Mouse (Mus musculus) intestine, embryonic 15.5 days (tissue): ENCODE measurements around the gene Olfr670. TPM values are rescaled to one million over a fixed set of nuclear protein-coding genes. Genes with fewer than 3 reads are reported as not detected.
"Not testable (repeated sequence)": the region's sequence is repeated elsewhere in the genome, so short reads cannot be mapped to it uniquely, and the experiment has no call there.

Source experiments
- ATAC-seq: fragments of 200-750 bp; cut with Nextera tagmentation; 2 replicates; pipeline ENCODE4 v1.8.0; 2017; ENCODE audit warnings: moderate TSS enrichment, moderate library complexity
- H3K27ac ChIP-seq: fragments of 300-500 bp; sonication (generic); 2 replicates; pipeline ENCODE4 v1.5.1; 2015; ENCODE audit warnings: mild to moderate bottlenecking, inconsistent platforms
- H3K27me3 ChIP-seq: fragments of 300-500 bp; sonication (generic); replicated peaks from 2 replicates; pipeline ENCODE4 v1.6.1; 2015; ENCODE audit warnings: inconsistent platforms
- H3K36me3 ChIP-seq: fragments of 300-500 bp; sonication (generic); 2 replicates; pipeline ENCODE4 v1.6.1; 2015; ENCODE audit warnings: inconsistent platforms
- H3K4me1 ChIP-seq: fragments of 300-500 bp; sonication (generic); replicated peaks from 2 replicates; pipeline ENCODE4 v1.6.1; 2015; ENCODE audit warnings: inconsistent platforms
- H3K4me2 ChIP-seq: fragments of 300-500 bp; sonication (generic); replicated peaks from 2 replicates; pipeline ENCODE4 v1.6.1; 2015; ENCODE audit warnings: mild to moderate bottlenecking, inconsistent platforms
- H3K4me3 ChIP-seq: fragments of 300-500 bp; sonication (generic); replicated peaks from 2 replicates; pipeline ENCODE4 v1.5.1; 2015; ENCODE audit warnings: inconsistent platforms
- H3K9ac ChIP-seq: fragments of 300-500 bp; sonication (generic); 2 replicates; pipeline ENCODE4 v1.6.1; 2015; ENCODE audit warnings: inconsistent platforms
- H3K9me3 ChIP-seq: fragments of 300-500 bp; sonication (generic); 2 replicates; pipeline ENCODE4 v1.6.1; 2016; ENCODE audit warnings: inconsistent platforms
- WGBS: fragments of 180-500 bp; shearing (Covaris S2); methylation state at CpG from one replicate; pipeline ENCODE4 v1.1.7; 2015; 5-methylcytosine and 5-hydroxymethylcytosine counted together
- polyA plus RNA-seq: library from polyadenylated mRNA; unstranded; fragments of >200 nt; fragmentation: Nextera tagmentation; extraction: Ambion mirVana; gene quantifications from 2 replicates; pipeline ENCODE4 v1.2.1, GENCODE M21; 2015

Gene Olfr670
- not detected in 2 replicates for polyA plus RNA-seq

DNA sequence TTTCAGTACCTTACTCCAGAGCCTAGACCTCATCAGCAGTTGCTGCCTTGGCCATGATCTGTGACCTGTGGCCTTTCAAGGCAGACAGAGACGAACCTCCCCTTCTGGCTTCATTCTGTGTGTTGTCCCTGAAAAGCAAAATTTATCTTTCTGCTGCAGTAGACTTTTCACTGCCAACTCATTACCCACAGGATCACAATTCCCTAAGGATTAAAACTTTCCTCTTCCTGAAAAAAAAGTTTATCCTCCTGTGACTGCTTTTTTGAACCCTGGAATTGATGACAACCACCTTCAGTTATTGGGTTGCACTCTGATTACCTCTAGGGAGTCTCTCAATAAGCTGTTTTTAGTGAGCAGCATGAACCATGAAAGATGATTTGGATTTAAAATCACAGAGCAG is at the start of gene Olfr670:
Gene Olfr670, minus strand, starts transcription at position 101 of the 400 bp plus-strand sequence.
- H3K36me3 ChIP-seq = no peaks in the 10 kb centered on the region
- H3K9ac ChIP-seq = no peak within 1 kb of the TSS
- no peak for ATAC-seq
- H3K27ac ChIP-seq = no peak within 1 kb of the TSS
- H3K9me3 ChIP-seq = no peaks in the 10 kb centered on the region
- no peak within 1 kb of the TSS for H3K4me3 ChIP-seq
- no peak within 1 kb of the TSS for H3K4me2 ChIP-seq
- 54% methylated on average over 1 of the region's 1 CpGs for WGBS
- H3K4me1 ChIP-seq = no peaks in the 10 kb centered on the region
- H3K27me3 ChIP-seq = no peaks in the 10 kb centered on the region

DNA sequence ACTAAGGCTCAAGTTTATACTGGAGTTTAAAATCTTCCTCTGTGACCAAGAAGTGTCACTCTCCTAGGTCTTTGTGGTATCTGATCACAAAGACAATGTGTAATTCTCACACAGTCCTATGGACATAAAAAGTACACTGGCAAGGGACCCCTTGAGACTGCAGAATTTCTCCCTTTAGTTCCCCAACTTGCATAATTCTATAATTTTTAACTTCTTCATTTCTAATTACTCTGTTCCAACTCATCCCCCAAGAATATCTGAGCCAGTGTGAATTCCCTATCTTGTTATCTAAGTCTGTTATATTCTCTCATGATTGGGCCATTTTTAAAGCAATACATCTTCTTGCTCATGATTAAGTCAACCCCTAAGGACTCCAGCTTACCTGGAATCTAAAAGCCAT is 39.5 kb upstream of the Olfr670 start, which contains the start of gene Olfr672:
Gene Olfr672, minus strand, starts transcription at position 101 of the 400 bp plus-strand sequence.
- no peak for ATAC-seq
- H3K36me3 ChIP-seq = no peaks in the 10 kb centered on the region
- H3K27ac ChIP-seq = no peak within 1 kb of the TSS
- no peaks in the 10 kb centered on the region for H3K4me1 ChIP-seq
- no peaks in the 10 kb centered on the region for H3K27me3 ChIP-seq
- no peaks in the 10 kb centered on the region for H3K9me3 ChIP-seq
- no peak within 1 kb of the TSS for H3K4me3 ChIP-seq
- H3K9ac ChIP-seq = no peak within 1 kb of the TSS
- no peak within 1 kb of the TSS for H3K4me2 ChIP-seq

DNA sequence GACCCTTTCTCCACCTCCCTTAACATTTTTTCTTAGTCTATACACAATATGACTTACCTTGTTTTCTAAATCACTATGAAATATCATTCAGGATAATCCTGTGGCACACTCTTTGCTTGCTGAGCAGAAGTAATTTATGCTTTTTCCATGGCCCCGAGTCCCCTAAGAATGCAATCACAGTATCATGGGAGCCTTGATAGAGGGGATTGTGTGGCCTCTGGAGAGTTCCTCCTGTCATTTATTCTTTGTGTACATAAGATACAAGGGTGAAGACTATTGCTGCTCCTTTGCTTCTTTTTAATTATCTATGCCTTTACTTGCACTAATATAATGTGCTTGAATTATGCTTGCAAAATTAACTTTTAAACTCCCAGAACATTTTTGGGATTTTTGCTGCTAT is 16.6 kb upstream of the Olfr670 start, which contains the start of gene Olfr671:
Gene Olfr671, minus strand, starts transcription at position 101 of the 400 bp plus-strand sequence.
- Histone ChIP-seq H3K4me3 (no peak within 1 kb of the TSS), H3K4me1 (no peaks in the 10 kb centered on the region), H3K9ac (no peak within 1 kb of the TSS), H3K4me2 (no peak within 1 kb of the TSS), H3K27me3 (no peaks in the 10 kb centered on the region), H3K36me3 (no peaks in the 10 kb centered on the region), H3K27ac (no peak within 1 kb of the TSS), H3K9me3 (no peaks in the 10 kb centered on the region)
- ATAC-seq = no peak
- WGBS = 63% methylated on average over 1 of the region's 1 CpGs

DNA sequence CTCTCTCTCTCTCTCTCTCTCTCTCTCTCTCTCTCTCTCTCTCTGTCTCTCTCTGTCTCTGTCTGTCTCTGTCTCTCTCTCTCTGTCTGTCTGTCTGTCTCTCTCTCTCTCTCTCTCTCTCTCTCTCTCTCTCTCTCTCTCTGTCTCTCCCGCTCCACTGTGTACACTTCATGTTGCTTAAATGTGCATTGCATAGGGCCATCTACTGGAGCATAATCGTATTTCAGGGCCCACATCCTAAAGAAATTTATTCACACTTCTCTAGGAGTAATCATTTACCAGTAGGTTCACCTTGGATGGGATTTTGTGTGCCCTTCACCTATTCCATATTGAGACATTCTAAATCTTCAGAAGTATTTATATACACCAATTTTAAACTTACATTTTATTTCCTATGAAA is 10.1 kb upstream of the Olfr670 start:
- not testable (repeated sequence) for H3K9me3 ChIP-seq, H3K4me1 ChIP-seq, H3K36me3 ChIP-seq, H3K4me3 ChIP-seq, H3K4me2 ChIP-seq, ATAC-seq, H3K9ac ChIP-seq, H3K27me3 ChIP-seq, H3K27ac ChIP-seq
- WGBS = 72% methylated on average over 2 of the region's 2 CpGs

DNA sequence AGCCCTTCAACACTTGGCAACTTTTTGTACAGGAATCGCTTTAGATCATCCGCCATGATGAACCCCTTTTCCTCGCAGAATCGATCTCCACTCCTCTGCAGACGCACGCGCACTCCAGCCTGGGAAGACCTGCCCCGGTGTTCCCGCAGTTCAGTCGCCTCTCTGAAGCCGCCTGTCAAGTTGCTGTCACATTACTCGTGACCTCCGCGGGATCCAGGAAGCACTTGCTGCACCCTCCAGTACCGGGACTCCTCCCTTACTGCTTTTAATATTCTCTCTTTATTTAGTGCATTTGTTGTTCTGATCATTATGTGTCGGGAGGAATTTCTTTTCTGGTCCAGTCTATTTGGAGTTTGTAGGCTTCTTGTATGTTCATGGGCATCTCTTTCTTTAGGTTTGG is 12.2 kb downstream of the Olfr670 start:
- not testable (repeated sequence) for H3K4me3 ChIP-seq, H3K27ac ChIP-seq, H3K4me2 ChIP-seq, H3K36me3 ChIP-seq, H3K27me3 ChIP-seq, H3K9me3 ChIP-seq, ATAC-seq, H3K9ac ChIP-seq, H3K4me1 ChIP-seq
- WGBS = 94% methylated on average over 16 of the region's 16 CpGs

DNA sequence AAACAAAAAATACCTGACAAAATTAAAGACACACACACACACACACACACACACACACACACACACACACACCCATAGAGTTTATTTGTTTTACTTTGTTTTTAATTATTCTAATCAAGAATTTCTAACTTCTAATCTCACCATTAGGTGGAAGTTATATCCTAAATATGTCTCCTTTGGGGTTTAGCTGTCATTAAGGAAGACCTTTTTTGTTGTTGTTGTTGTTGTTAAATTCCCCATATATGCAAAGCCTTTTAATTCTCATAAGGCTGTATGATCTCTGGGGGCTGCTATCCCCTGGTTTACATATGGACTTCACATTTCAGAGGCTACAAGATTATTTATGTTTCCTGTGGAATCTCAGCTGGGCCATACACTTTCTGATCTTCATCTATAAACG is 28.5 kb downstream of the Olfr670 start, which contains the start of gene Olfr669:
Gene Olfr669, plus strand, starts transcription at position 301 of the 400 bp plus-strand sequence.
- Histone ChIP-seq H3K9ac (no peak within 1 kb of the TSS), H3K4me2 (no peak within 1 kb of the TSS), H3K36me3 (no peaks in the 10 kb centered on the region), H3K27ac (no peak within 1 kb of the TSS), H3K4me3 (no peak within 1 kb of the TSS), H3K9me3 (no peaks in the 10 kb centered on the region), H3K27me3 (no peaks in the 10 kb centered on the region), H3K4me1 (no peaks in the 10 kb centered on the region)
- ATAC-seq = no peak
- WGBS = 67% methylated on average over 1 of the region's 1 CpGs

DNA sequence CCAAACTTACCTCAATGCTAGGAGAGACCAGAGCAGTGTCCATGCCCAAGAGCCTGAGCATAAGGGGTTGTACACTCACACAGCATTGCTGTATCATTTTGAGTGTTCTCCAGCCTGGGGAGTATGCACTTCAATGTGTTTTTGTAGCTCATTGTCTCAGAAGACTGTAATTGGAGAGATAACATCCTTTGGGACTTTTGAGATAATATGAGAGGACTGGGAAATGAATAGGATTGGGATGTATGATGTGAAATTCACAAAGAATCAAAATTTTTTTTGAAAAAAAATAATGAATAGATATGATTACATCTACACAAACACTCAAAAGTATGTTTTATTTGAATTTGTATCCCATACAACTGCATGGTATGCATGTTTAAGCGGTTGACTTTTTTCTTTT is 34.5 kb downstream of the Olfr670 start, which contains the start of gene Olfr668:
Gene Olfr668, minus strand, starts transcription at position 101 of the 400 bp plus-strand sequence.
- Histone ChIP-seq H3K27me3 (no peaks in the 10 kb centered on the region), H3K36me3 (no peaks in the 10 kb centered on the region), H3K4me2 (no peak within 1 kb of the TSS), H3K27ac (no peak within 1 kb of the TSS), H3K4me3 (no peak within 1 kb of the TSS), H3K4me1 (no peaks in the 10 kb centered on the region), H3K9me3 (no peaks in the 10 kb centered on the region), H3K9ac (no peak within 1 kb of the TSS)
- WGBS = 82% methylated on average over 1 of the region's 1 CpGs
- no peak for ATAC-seq

DNA sequence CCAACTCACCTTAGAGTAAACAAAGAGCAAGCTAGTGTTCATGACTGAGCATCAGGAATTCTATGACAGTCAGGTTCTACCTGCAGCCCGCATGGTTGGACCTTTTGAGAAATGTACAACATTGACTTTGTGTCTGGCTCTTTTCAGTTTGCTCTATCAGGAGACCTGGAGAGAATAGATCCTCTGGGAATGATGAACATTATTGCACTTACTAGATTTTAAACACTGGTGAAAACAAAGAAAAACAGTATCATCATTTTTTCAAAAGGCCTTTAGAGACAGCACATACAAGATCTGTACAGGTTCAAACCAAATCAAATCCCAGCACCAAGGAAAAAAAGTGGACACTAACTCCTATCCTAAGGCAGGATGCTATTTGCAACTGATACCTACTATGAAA is 41.0 kb downstream of the Olfr670 start, which contains the start of gene Olfr667:
Gene Olfr667, minus strand, starts transcription at position 101 of the 400 bp plus-strand sequence.
- H3K9me3 ChIP-seq = no peaks in the 10 kb centered on the region
- ATAC-seq = no peak
- no peaks in the 10 kb centered on the region for H3K36me3 ChIP-seq
- 80% methylated on average over 1 of the region's 1 CpGs for WGBS
- no peak within 1 kb of the TSS for H3K27ac ChIP-seq
- H3K9ac ChIP-seq = no peak within 1 kb of the TSS
- no peaks in the 10 kb centered on the region for H3K4me1 ChIP-seq
- no peak within 1 kb of the TSS for H3K4me3 ChIP-seq
- no peak within 1 kb of the TSS for H3K4me2 ChIP-seq
- H3K27me3 ChIP-seq = no peaks in the 10 kb centered on the region

Other genes with a start within 250 kb of the Olfr670 start
- gene Usp17le, start 185.2 kb downstream of the Olfr670 start, polyA plus RNA-seq = not detected in 2 replicates
- not detected in 2 replicates for gene Usp17lb, start 120.0 kb downstream of the Olfr670 start, polyA plus RNA-seq
- not detected in 2 replicates for gene Usp17la, start 105.6 kb downstream of the Olfr670 start, polyA plus RNA-seq
- gene Olfr665, start 84.6 kb downstream of the Olfr670 start, polyA plus RNA-seq = not detected in 2 replicates
- gene Olfr666, start 66.7 kb downstream of the Olfr670 start, polyA plus RNA-seq = not detected in 2 replicates
- not detected in 2 replicates for gene Olfr667, start 41.1 kb downstream of the Olfr670 start, polyA plus RNA-seq
- gene Olfr668, start 34.6 kb downstream of the Olfr670 start, polyA plus RNA-seq = not detected in 2 replicates
- gene Olfr669, start 28.4 kb downstream of the Olfr670 start, polyA plus RNA-seq = not detected in 2 replicates
- gene Olfr671, start 16.5 kb upstream of the Olfr670 start, polyA plus RNA-seq = not detected in 2 replicates
- gene Olfr672, start 39.4 kb upstream of the Olfr670 start, polyA plus RNA-seq = not detected in 2 replicates
- not detected in 2 replicates for gene Olfr675, start 65.8 kb upstream of the Olfr670 start, polyA plus RNA-seq
- gene Olfr676, start 70.1 kb upstream of the Olfr670 start, polyA plus RNA-seq = not detected in 2 replicates
- not detected in 2 replicates for gene Olfr677, start 88.8 kb upstream of the Olfr670 start, polyA plus RNA-seq
- gene Olfr678, start 101.9 kb upstream of the Olfr670 start, polyA plus RNA-seq = not detected in 2 replicates
- not detected in 2 replicates for gene Olfr679, start 118.6 kb upstream of the Olfr670 start, polyA plus RNA-seq
- not detected in 2 replicates for gene Olfr680-ps1, start 130.2 kb upstream of the Olfr670 start, polyA plus RNA-seq
- not detected in 2 replicates for gene Olfr681, start 154.2 kb upstream of the Olfr670 start, polyA plus RNA-seq
- gene Olfr683, start 184.4 kb upstream of the Olfr670 start, polyA plus RNA-seq = not detected in 2 replicates
- not detected in 2 replicates for gene Olfr684, start 201.0 kb upstream of the Olfr670 start, polyA plus RNA-seq
- not detected in 2 replicates for gene Olfr685, start 223.4 kb upstream of the Olfr670 start, polyA plus RNA-seq
- not detected in 2 replicates for gene Olfr686, start 244.9 kb upstream of the Olfr670 start, polyA plus RNA-seq